Comparison of ENCODE assay signal across 12 mouse cellular contexts in the genomic region with DNA sequence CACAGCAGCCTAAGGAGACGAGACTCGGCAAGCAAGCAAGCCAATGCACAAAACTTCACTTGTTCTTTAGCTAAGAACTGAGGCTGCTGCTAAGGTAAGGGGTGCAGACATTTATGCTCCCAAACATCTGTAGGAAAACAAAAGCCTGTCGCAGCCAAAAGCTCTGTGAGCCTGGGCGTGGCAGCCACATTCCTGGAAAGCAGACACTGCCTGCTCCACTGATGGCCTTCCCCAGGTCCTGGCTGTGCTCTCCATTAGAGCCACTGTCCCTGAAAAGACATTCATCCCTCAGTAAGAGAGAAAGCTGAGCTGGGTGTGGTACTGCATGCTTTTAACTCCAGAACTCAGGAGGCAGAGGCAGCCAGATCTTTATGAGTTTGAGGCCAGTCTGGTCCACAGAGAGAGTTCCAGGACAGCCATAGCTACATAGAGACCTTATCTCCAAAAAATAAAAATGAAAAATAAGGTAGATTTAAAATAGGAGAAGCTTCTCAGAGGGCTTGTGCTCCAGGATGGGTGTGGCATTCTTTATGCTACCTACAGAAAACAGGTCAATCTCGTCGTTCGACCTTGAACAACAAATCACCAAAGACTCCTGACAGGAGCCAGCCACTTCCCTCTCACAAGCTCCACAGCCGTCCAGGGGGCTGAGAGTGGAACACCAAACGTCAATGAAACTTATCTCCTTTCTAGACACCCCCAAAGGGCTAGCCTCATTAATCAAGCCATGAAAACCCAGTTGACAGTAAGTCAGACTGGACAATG. TPM values are rescaled to one million over a fixed set of nuclear protein-coding genes. Genes with fewer than 3 reads are reported as not detected.
DNase-seq lines count a peak whose midpoint lies in the region; ATAC-seq and TF ChIP-seq lines count a peak whose summit lies in the region.
"Had no signal": no experiment of that assay in that cellular context is flagged by ENCODE, and none has a peak within 500 bp of the region (broad histone marks: within the 10 kb centered on the region; RNA-seq: fewer than 3 reads in every experiment).

No protein-coding gene starts in this region.

- no peak for TF ChIP-seq CTCF in kidney, adult 2 months (conservative IDR thresholded peaks at IDR 0.05; ENCODE audit: insufficient read depth, insufficient read length, low read depth, low read length)
- no peak for TF ChIP-seq CTCF in testis, adult 2 months (IDR thresholded peaks at IDR 0.05; ENCODE audit: control insufficient read depth, insufficient read depth, insufficient replicate concordance, low read depth, low read length)
- TF ChIP-seq CTCF in stomach, postnatal 0 days (IDR thresholded peaks at IDR 0.05; ENCODE audit: low read depth), result no peak

- peak overlapping the region; percentile 32 for H3K4me2 ChIP-seq in stomach, postnatal 0 days (replicated peaks; ENCODE audit: low read depth)

- H3K27me3 ChIP-seq in kidney, adult 2 months (replicated peaks; ENCODE audit: control insufficient read depth, insufficient read depth, low read length), result no peaks in the 10 kb centered on the region
- no peaks in the 10 kb centered on the region for H3K27me3 ChIP-seq in testis, adult 2 months (ENCODE audit: control insufficient read depth, insufficient read depth, low read length)
- no peaks in the 10 kb centered on the region for H3K27me3 ChIP-seq in stomach, postnatal 0 days (ENCODE audit: control insufficient read depth, insufficient read depth, low read length)
- H3K27me3 ChIP-seq: Patski had no signal

- no peak overlapping the region for H3K4me3 ChIP-seq in kidney, adult 2 months (ENCODE audit: insufficient read depth, low read depth, low read length)
- H3K4me3 ChIP-seq in testis, adult 2 months (ENCODE audit: control insufficient read depth, low read depth, low read length), result no peak overlapping the region
- no peak overlapping the region for H3K4me3 ChIP-seq in stomach, postnatal 0 days (ENCODE audit: low read depth, low read length)
- H3K4me3 ChIP-seq: myocyte had no signal

- 0 out of 2 replicates have a peak overlapping the region, but pooled peaks have one; percentile 7 for H3K27ac ChIP-seq in kidney, adult 2 months (ENCODE audit: insufficient read depth, low read depth, low read length)
- H3K27ac ChIP-seq in testis, adult 2 months (ENCODE audit: control insufficient read depth, insufficient read depth, low read depth, low read length), result no peak overlapping the region
- peak overlapping the region; percentile 85 for H3K27ac ChIP-seq in stomach, postnatal 0 days (replicated peaks)

- TF ChIP-seq POLR2A in kidney, adult 2 months (IDR thresholded peaks at IDR 0.05; ENCODE audit: low read depth, low read length), result no peak
- TF ChIP-seq POLR2A in testis, adult 2 months (IDR thresholded peaks at IDR 0.05; ENCODE audit: control insufficient read depth, low read depth, low read length), result 0 out of 2 replicates have a peak, but pooled peaks have one; percentile 16

- 52% methylated on average over 9 of the region's 9 CpGs for WGBS in kidney, adult 2 months
- WGBS in stomach, postnatal 0 days, result 33% methylated on average over 9 of the region's 9 CpGs

- DNase-seq in adrenal gland, adult (ENCODE audit: inconsistent age in 2 of 2, low spot score in 1 of 2), result peak; percentile 33 to 71
- DNase-seq in adrenal gland, postnatal 25 days, result no peak
- no peak for DNase-seq in kidney, adult 2 months
- no peak for DNase-seq in kidney, postnatal 36 days
- no peak for DNase-seq in testis, postnatal 10 days (ENCODE audit: low spot score)
- no peak for DNase-seq in stomach, postnatal 0 days (ENCODE audit: low spot score)
- no peak for DNase-seq in layer of hippocampus, adult 18-20 months (ENCODE audit: low spot score in 2 of 2)
- DNase-seq: cerebellum, adult 9-11 months; right cerebral cortex, adult 18-20 months had no signal

- peak overlapping the region; percentile 43; the same call in 1 of the 2 replicates for H3K9ac ChIP-seq in stomach, postnatal 0 days (ENCODE audit: low read length)

- H3K4me1 ChIP-seq in kidney, adult 2 months (ENCODE audit: control insufficient read depth, insufficient read depth, low read length), result peaks cover 21% of the 10 kb centered on the region; the same call in 1 of the 2 replicates
- peaks cover 6% of the 10 kb centered on the region for H3K4me1 ChIP-seq in testis, adult 2 months (ENCODE audit: control insufficient read depth, insufficient read depth, low read length)
- peaks cover 12% of the 10 kb centered on the region for H3K4me1 ChIP-seq in stomach, postnatal 0 days (replicated peaks; ENCODE audit: control insufficient read depth, insufficient read depth)

- no peak for ATAC-seq in stomach, postnatal 0 days (ENCODE audit: low FRiP score, low TSS enrichment)
- ATAC-seq: Patski had no signal

- no peaks in the 10 kb centered on the region for H3K9me3 ChIP-seq in stomach, postnatal 0 days (ENCODE audit: control insufficient read depth, low read length)

- H3K36me3 ChIP-seq in kidney, adult 2 months (ENCODE audit: control insufficient read depth, insufficient read depth, low read length), result no peaks in the 10 kb centered on the region
- H3K36me3 ChIP-seq in testis, adult 2 months (ENCODE audit: control insufficient read depth, insufficient read depth, low read length), result no peaks in the 10 kb centered on the region
- no peaks in the 10 kb centered on the region for H3K36me3 ChIP-seq in stomach, postnatal 0 days (ENCODE audit: control insufficient read depth, insufficient read depth, low read length)

- no peak for TF ChIP-seq EP300 in stomach, postnatal 0 days (optimal IDR thresholded peaks at IDR 0.05)

RNA-seq across cellular contexts. Expression of a gene that starts 39.6 kb away (rescaled TPM):
- total RNA-seq in adrenal gland, postnatal 25 days (2021), result 45.0 and 45.5 TPM in 2 replicates
- polyA plus RNA-seq in kidney, adult 2 months (2012; rRNA removed), result 33.0 and 37.2 TPM in 2 replicates
- polyA plus RNA-seq in testis, adult 2 months (2012; rRNA removed), result 234 and 256 TPM in 2 replicates
- 11.6 and 12.1 TPM in 2 replicates for polyA plus RNA-seq in stomach, postnatal 0 days (2015; fragmentation: Nextera tagmentation; extraction: Ambion mirVana)
- total RNA-seq in layer of hippocampus, adult 18-20 months (2021), result 100 to 1,000 TPM; 146 to 158 TPM

Comparison
In these comparisons a context has a peak if more than half of its experiments do, and no peak if none do; other contexts are left out.
1. DNase-seq: peak in adrenal gland, adult (2 of 2); none in adrenal gland, postnatal 25 days (single experiment), kidney, adult 2 months (single experiment), kidney, postnatal 36 days (0 of 2), testis, postnatal 10 days (single experiment), stomach, postnatal 0 days (single experiment) and layer of hippocampus, adult 18-20 months (0 of 2).